Mouse (Mus musculus) liver, embryonic 14.5 days (tissue): ENCODE results near the gene Gpatch8.

ENCODE experiments used
- CTCF ChIP-seq: IDR thresholded peaks from 2 replicates; pipeline ENCODE4 v1.5.1; 2016; ENCODE audit warnings: antibody characterized with exemption, low read depth, control low read depth
- EP300 ChIP-seq: IDR thresholded peaks from 2 replicates; pipeline ENCODE4 v1.6.1; 2016; ENCODE audit warnings: antibody characterized with exemption, low read depth

DNA sequence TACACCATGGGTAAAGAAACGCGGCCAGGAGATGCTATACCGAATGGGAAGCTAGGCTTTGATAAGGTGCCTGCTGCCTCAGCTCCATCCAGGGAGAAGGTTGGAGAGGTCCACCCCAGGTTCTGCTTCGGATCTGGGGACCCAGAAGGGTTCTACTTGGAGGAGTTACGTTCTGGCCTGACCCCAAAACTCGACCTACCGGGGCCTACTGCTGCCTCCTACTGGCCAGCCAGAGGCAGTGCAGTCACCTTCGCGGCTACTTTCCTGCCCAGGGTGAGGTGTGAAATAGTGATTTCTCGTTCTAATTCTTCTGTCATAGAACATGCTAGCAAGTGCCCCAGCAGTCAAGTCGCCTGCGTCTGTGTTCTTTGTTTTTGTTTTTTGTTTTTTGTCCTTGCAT lies 12.0 kb upstream of the Gpatch8 start:
- peak; percentile 87 for TF ChIP-seq CTCF
- no peak for TF ChIP-seq EP300
